Mouse (Mus musculus) myocyte (in vitro differentiated cells): ENCODE results near the gene Fancd2os. TPM values are rescaled to one million over a fixed set of nuclear protein-coding genes. Genes with fewer than 3 reads are reported as not detected.

Source experiments
- H3K27me3 ChIP-seq: one replicate; pipeline ENCODE4 v1.6.1; 2011; ENCODE audit not compliant: control insufficient read depth, insufficient read depth, insufficient read length
- H3K36me3 ChIP-seq: one replicate; pipeline ENCODE4 v1.6.1; 2011; ENCODE audit not compliant: control insufficient read depth, insufficient read depth
- H3K4me2 ChIP-seq: one replicate; pipeline ENCODE4 v1.6.1; 2011; ENCODE audit warnings: low read depth, control low read depth
- H3K4me3 ChIP-seq: one replicate; pipeline ENCODE4 v1.5.1; 2011; ENCODE audit warnings: mild to moderate bottlenecking, control low read depth, moderate library complexity
- H3K79me2 ChIP-seq: one replicate; pipeline ENCODE4 v1.6.1; 2011; ENCODE audit not compliant: control insufficient read depth, insufficient read depth
- H3ac ChIP-seq: one replicate; pipeline ENCODE4 v1.6.1; 2011; ENCODE audit not compliant: control insufficient read depth, insufficient read length
- CEBPB ChIP-seq: IDR thresholded peaks from 2 replicates; pipeline ENCODE4 v1.6.1; 2011; ENCODE audit warnings: mild to moderate bottlenecking, moderate library complexity; ENCODE audit not compliant: poor library complexity, insufficient read depth, severe bottlenecking
- E2F4 ChIP-seq: IDR thresholded peaks from one replicate; pipeline ENCODE4 v1.6.1; 2011; ENCODE audit warnings: mild to moderate bottlenecking, control low read depth, moderate library complexity; ENCODE audit not compliant: insufficient read depth
- MAX ChIP-seq: IDR thresholded peaks from one replicate; pipeline ENCODE4 v1.6.1; 2011; ENCODE audit warnings: low read depth, mild to moderate bottlenecking, control low read depth
- MYOD1 ChIP-seq, 3 experiments: IDR thresholded peaks; one replicate each; pipeline ENCODE4 v1.6.1; 2011; ENCODE audit warnings: control low read depth in 2 of 3, low read depth in 2 of 3, mild to moderate bottlenecking in 2 of 3, moderate library complexity in 1 of 3; ENCODE audit not compliant: insufficient read length in 2 of 3, control insufficient read depth in 1 of 3
- MYOG ChIP-seq, 3 experiments: IDR thresholded peaks; one replicate each; pipeline ENCODE4 v1.6.1; 2011; ENCODE audit warnings: control low read depth in 2 of 3, low read depth in 2 of 3, mild to moderate bottlenecking in 2 of 3; ENCODE audit not compliant: insufficient read length in 2 of 3, control insufficient read depth in 1 of 3, insufficient read depth in 1 of 3
- POLR2A ChIP-seq: IDR thresholded peaks from one replicate; pipeline ENCODE4 v1.6.1; 2011; ENCODE audit warnings: low read depth, mild to moderate bottlenecking, control low read depth, moderate library complexity; ENCODE audit not compliant: insufficient read length
- POLR2AphosphoS2 ChIP-seq: IDR thresholded peaks from one replicate; pipeline ENCODE4 v1.6.1; 2011; ENCODE audit warnings: low read depth, control low read depth; ENCODE audit not compliant: insufficient read length
- REST ChIP-seq: IDR thresholded peaks from one replicate; pipeline ENCODE4 v1.6.1; 2011; ENCODE audit warnings: mild to moderate bottlenecking, control low read depth, moderate library complexity; ENCODE audit not compliant: insufficient read depth, insufficient read length
- SRF ChIP-seq: IDR thresholded peaks from one replicate; pipeline ENCODE4 v1.6.1; 2011; ENCODE audit warnings: low read depth; ENCODE audit not compliant: control insufficient read depth, insufficient read length
- TCF12 ChIP-seq: IDR thresholded peaks from one replicate; pipeline ENCODE4 v1.6.1; 2011; ENCODE audit warnings: mild to moderate bottlenecking, control low read depth; ENCODE audit not compliant: poor library complexity, insufficient read depth, severe bottlenecking
- TCF3 ChIP-seq: IDR thresholded peaks from one replicate; pipeline ENCODE4 v1.6.1; 2011; ENCODE audit warnings: low read depth, control low read depth; ENCODE audit not compliant: insufficient read length
- USF1 ChIP-seq: IDR thresholded peaks from one replicate; pipeline ENCODE4 v1.6.1; 2011; ENCODE audit warnings: low read depth, mild to moderate bottlenecking, control low read depth, moderate library complexity
- polyA plus RNA-seq: library from polyadenylated mRNA; unstranded; fragments of >200 nt; fragmentation: generic; extraction: Trizol; gene quantifications from one replicate; pipeline ENCODE4 v1.2.1, GENCODE M21; 2012; ENCODE audit warnings: missing spikeins

The Fancd2os gene
- polyA plus RNA-seq, 1 experiment, result 0.04 TPM

GRCm38 (mm10) chr6:113576044-113576443, 24.5 kb downstream of the Fancd2os start:
- no peak overlapping the region for H3ac ChIP-seq
- TF ChIP-seq POLR2AphosphoS2 (no peak), POLR2A (no peak), MAX (no peak), REST (no peak), MYOD1 (IDR thresholded peaks at IDR 0.05; ENCODE audit: control insufficient read depth in 1 of 3, insufficient read length in 2 of 3, low read depth in 2 of 3) (no peak), E2F4 (no peak), MYOG (IDR thresholded peaks at IDR 0.05; ENCODE audit: control insufficient read depth in 1 of 3, insufficient read depth in 1 of 3, insufficient read length in 2 of 3, low read depth in 2 of 3) (no peak), TCF12 (no peak), TCF3 (no peak), USF1 (no peak), CEBPB (no peak), SRF (no peak)
- H3K4me2 ChIP-seq, result no peak overlapping the region
- H3K79me2 ChIP-seq, result no peaks in the 10 kb centered on the region
- no peaks in the 10 kb centered on the region for H3K27me3 ChIP-seq
- H3K4me3 ChIP-seq, result no peak overlapping the region
- peaks cover 6% of the 10 kb centered on the region for H3K36me3 ChIP-seq

- TF ChIP-seq TCF3 (no peak), E2F4 (no peak), POLR2AphosphoS2 (no peak), CEBPB (no peak), MYOD1 (IDR thresholded peaks at IDR 0.05; ENCODE audit: control insufficient read depth in 1 of 3, insufficient read length in 2 of 3, low read depth in 2 of 3) (no peak), MYOG (IDR thresholded peaks at IDR 0.05; ENCODE audit: control insufficient read depth in 1 of 3, insufficient read depth in 1 of 3, insufficient read length in 2 of 3, low read depth in 2 of 3) (no peak)
- no peak overlapping the region for H3K4me2 ChIP-seq
- H3K36me3 ChIP-seq, result peaks cover 6% of the 10 kb centered on the region
- H3ac ChIP-seq, result no peak overlapping the region
- H3K27me3 ChIP-seq, result no peaks in the 10 kb centered on the region
- no peaks in the 10 kb centered on the region for H3K79me2 ChIP-seq
- H3K4me3 ChIP-seq, result no peak overlapping the region
Measured at GRCm38 (mm10) chr6:113564557-113564956, 36.0 kb downstream of the Fancd2os start.

GRCm38 (mm10) chr6:113559736-113560135, 40.8 kb downstream of the Fancd2os start:
- Histone ChIP-seq H3K27me3 (no peaks in the 10 kb centered on the region), H3K79me2 (no peaks in the 10 kb centered on the region), H3K4me3 (no peak overlapping the region), H3ac (no peak overlapping the region), H3K4me2 (no peak overlapping the region), H3K36me3 (peaks cover 3% of the 10 kb centered on the region)
- TF ChIP-seq POLR2A (no peak), POLR2AphosphoS2 (no peak), MYOG (IDR thresholded peaks at IDR 0.05; ENCODE audit: control insufficient read depth in 1 of 3, insufficient read depth in 1 of 3, insufficient read length in 2 of 3, low read depth in 2 of 3) (no peak), TCF12 (no peak), CEBPB (no peak), SRF (no peak), REST (no peak), USF1 (no peak), TCF3 (no peak), MYOD1 (IDR thresholded peaks at IDR 0.05; ENCODE audit: control insufficient read depth in 1 of 3, insufficient read length in 2 of 3, low read depth in 2 of 3) (no peak), E2F4 (no peak), MAX (no peak)

Other genes starting within 250 kb of the Fancd2os start
- gene Tada3, start 222.8 kb downstream of the Fancd2os start, polyA plus RNA-seq, result 32.1 TPM
- 207 TPM for gene Arpc4, start 222.6 kb downstream of the Fancd2os start, polyA plus RNA-seq
- 1.9 TPM for gene Ttll3, start 211.5 kb downstream of the Fancd2os start, polyA plus RNA-seq
- 11.7 TPM for gene Rpusd3, start 181.4 kb downstream of the Fancd2os start, polyA plus RNA-seq
- gene Cidec, start 165.0 kb downstream of the Fancd2os start, polyA plus RNA-seq, result not detected
- gene Jagn1, start 158.1 kb downstream of the Fancd2os start, polyA plus RNA-seq, result 92.7 TPM
- gene Il17re, start 142.2 kb downstream of the Fancd2os start, polyA plus RNA-seq, result not detected
- 73.0 TPM for gene Il17rc, start 129.3 kb downstream of the Fancd2os start, polyA plus RNA-seq
- gene Creld1, start 117.4 kb downstream of the Fancd2os start, polyA plus RNA-seq, result 78.2 TPM
- 0.22 TPM for gene Prrt3, start 98.8 kb downstream of the Fancd2os start, polyA plus RNA-seq
- 86.5 TPM for gene Emc3, start 69.1 kb downstream of the Fancd2os start, polyA plus RNA-seq
- 2.3 TPM for gene Fancd2, start 69.0 kb downstream of the Fancd2os start, polyA plus RNA-seq
- gene Brk1, start 4.1 kb upstream of the Fancd2os start, polyA plus RNA-seq, result 199 TPM
- gene Vhl, start 23.2 kb upstream of the Fancd2os start, polyA plus RNA-seq, result 20.6 TPM
- gene Irak2, start 37.8 kb upstream of the Fancd2os start, polyA plus RNA-seq, result 17.0 TPM
- gene Tatdn2, start 96.3 kb upstream of the Fancd2os start, polyA plus RNA-seq, result 21.0 TPM
- gene Ghrl, start 119.2 kb upstream of the Fancd2os start, polyA plus RNA-seq, result 0.35 TPM
- gene Sec13, start 140.0 kb upstream of the Fancd2os start, polyA plus RNA-seq, result 229 TPM